Mouse (Mus musculus): ENCODE data around the gene Defb22. TPM values are rescaled to one million over a fixed set of nuclear protein-coding genes. Genes with fewer than 3 reads are reported as not detected.

The Defb22 gene
- total RNA-seq, 2 experiments from 2014 or later = not detected

DNA sequence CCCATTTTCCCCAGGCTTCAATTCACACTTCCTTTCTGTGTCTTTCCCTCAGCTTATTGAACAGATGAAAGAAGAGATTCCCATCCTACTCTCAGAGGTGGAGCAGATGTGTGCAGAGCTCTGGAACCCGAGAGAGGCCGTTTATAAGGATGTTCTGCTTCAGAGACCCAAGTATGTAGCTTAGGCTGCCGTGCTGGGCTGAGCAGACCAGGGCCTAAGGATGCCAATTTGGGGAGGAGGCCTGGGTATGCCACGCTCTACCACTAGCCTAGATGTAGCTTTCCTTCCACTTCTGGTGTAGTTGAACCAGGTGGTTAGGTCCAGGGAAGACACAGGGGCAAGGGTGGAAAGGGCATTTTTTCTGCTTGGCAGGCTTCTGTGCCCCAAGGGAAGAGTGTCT, 47.6 kb downstream of the Defb22 start:
- no peak for ATAC-seq (replicated peaks; ENCODE audit: poor library complexity)

DNA sequence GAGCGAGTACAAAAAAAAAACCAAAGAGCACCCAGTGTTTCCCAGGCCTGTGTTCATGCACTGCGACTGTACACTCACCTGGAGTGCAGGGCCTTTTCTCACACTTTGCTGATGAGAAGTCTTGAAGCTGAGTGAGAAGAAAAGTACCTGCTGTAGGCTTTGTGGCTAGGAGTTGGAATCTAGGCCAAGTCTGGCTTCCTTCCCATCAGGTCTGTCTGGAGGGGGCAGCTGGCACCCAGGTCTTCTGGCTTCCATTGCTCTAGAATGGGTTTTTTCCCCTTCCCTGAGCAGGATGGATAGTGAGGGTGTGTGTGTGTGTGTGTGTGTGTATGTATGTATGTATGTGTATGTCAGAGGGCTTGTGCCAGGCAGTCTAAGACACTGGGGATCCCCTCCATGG, 50.1 kb downstream of the Defb22 start:
- no peak for ATAC-seq (replicated peaks; ENCODE audit: poor library complexity)

DNA sequence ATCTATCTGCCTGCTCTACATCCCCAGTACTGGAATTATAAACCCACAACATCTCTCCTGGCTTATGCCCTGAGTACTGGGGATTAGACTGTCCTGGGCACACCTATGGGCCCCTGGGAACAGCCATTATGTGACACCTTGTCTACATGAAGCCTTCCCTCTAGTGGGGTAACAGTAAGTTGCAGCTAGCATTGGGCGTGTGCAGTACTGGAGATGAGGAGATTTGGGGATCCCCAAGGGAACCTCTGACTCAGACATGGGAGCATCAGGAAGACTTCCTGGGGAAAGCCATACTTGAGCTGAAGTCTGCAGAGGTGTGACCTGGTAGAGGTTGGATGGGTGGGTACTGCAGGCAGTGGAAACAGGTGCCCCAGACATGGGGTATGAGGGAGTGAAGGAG, 51.0 kb downstream of the Defb22 start:
- peak; percentile 54 for ATAC-seq (replicated peaks; ENCODE audit: poor library complexity)

DNA sequence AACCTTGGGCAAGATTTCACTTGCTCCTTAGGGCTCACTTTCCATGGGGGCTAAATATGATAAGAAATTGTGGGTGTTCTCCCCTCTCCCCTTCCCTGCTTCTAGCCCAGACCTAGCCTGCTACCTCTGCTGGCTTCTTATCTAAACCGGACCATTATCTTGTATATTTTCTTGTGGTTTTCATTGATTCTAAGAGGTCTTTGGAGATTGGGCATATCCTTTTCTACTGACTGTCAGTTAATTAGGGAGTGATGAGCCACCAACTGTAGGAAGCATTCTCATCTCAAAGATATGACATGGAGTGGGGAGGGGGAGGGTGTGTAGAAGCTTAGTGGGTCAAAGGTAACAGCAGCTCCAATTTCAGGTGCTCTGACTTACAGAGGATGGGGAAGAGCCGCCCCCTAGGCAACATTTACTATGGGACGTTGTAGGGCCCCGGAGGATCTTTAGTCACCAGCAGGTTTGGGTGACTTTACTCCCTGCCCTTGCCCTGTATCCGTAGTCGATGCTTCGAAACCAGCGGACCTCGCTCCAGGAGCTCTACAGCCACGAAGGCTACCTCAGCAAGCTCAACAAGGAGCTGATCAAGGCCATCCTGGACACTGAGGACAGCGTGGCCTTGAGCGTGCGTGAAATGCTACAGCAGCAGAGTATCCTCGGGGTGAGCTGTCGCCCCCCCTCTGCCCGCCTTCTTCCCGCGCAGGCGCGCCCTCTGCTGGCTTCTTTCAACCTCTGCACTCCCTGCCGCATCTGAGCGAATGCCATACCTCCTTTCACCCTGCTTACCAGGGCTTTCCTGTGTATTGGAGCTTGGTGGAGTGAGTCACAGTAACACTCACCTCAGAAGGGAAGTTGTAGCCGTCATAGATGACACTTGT, 52.7 kb downstream of the Defb22 start:
- peak; percentile 96 for ATAC-seq (replicated peaks; ENCODE audit: poor library complexity)

DNA sequence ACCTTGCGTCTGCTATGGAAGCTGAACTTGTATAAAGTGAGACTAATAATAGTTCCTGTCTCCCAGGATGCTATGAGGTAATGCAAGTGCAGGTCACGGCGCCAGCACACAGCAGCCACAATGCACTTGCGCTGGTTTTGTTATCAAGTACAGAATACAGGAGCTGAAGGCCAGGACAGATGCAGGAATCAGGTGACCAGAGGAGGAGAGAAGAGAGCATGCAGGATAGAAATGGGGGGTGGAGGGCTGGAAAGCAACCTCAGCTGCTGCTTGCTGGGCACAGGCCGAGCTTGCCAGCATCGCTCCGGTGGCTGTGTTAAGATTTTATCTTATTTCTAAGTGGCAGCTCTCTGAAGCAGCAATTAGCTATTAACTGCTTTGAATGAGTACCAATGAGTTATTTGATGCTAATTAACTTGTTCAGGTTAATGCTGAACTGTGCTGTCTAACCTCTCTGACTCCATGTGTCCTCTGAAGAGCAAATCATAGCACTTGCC, 53.5 kb downstream of the Defb22 start:
- no peak for ATAC-seq (replicated peaks; ENCODE audit: poor library complexity)

Other genes with a start within 250 kb of the Defb22 start
- gene Tbc1d20, start 196.3 kb downstream of the Defb22 start, total RNA-seq (2015) = 18.4 and 19.7 TPM in 2 replicates
- gene Tbc1d20, start 196.3 kb downstream of the Defb22 start, total RNA-seq (2017) = 17.2 and 19.1 TPM in 2 replicates
- 50.3 and 75.6 TPM in 2 replicates for gene Rbck1, start 157.5 kb downstream of the Defb22 start, total RNA-seq (2015)
- gene Rbck1, start 157.5 kb downstream of the Defb22 start, total RNA-seq (2017) = 66.8 and 67.2 TPM in 2 replicates
- gene Trib3, start 146.1 kb downstream of the Defb22 start, total RNA-seq (2015) = not detected in 2 replicates
- gene Trib3, start 146.1 kb downstream of the Defb22 start, total RNA-seq (2017) = not detected in 2 replicates
- gene Nrsn2, start 113.5 kb downstream of the Defb22 start, total RNA-seq (2015) = not detected in 2 replicates
- gene Nrsn2, start 113.5 kb downstream of the Defb22 start, total RNA-seq (2017) = not detected in 2 replicates
- gene Sox12, start 92.1 kb downstream of the Defb22 start, total RNA-seq (2015) = 6.8 and 9.0 TPM in 2 replicates
- gene Sox12, start 92.1 kb downstream of the Defb22 start, total RNA-seq (2017) = 1.9 and 2.2 TPM in 2 replicates
- 5.3 and 5.7 TPM in 2 replicates for gene Zcchc3, start 75.1 kb downstream of the Defb22 start, total RNA-seq (2015)
- gene Zcchc3, start 75.1 kb downstream of the Defb22 start, total RNA-seq (2017) = 2.8 and 4.1 TPM in 2 replicates
- gene 6820408C15Rik, start 74.6 kb downstream of the Defb22 start, total RNA-seq (2015) = not detected in 2 replicates
- gene 6820408C15Rik, start 74.6 kb downstream of the Defb22 start, total RNA-seq (2017) = 0.29 TPM in 1 of 2 replicates, not detected in the other
- not detected in 2 replicates for gene Defb23, start 25.5 kb downstream of the Defb22 start, total RNA-seq (2015)
- gene Defb23, start 25.5 kb downstream of the Defb22 start, total RNA-seq (2017) = not detected in 2 replicates
- gene Defb20, start 13.1 kb downstream of the Defb22 start, total RNA-seq (2015) = not detected in 2 replicates
- gene Defb20, start 13.1 kb downstream of the Defb22 start, total RNA-seq (2017) = not detected in 2 replicates
- gene Defb26, start 21.6 kb upstream of the Defb22 start, total RNA-seq (2015) = not detected in 2 replicates
- gene Defb26, start 21.6 kb upstream of the Defb22 start, total RNA-seq (2017) = not detected in 2 replicates
- gene Defb28, start 28.1 kb upstream of the Defb22 start, total RNA-seq (2015) = not detected in 2 replicates
- gene Defb28, start 28.1 kb upstream of the Defb22 start, total RNA-seq (2017) = not detected in 2 replicates
- gene Defb29, start 50.0 kb upstream of the Defb22 start, total RNA-seq (2015) = not detected in 2 replicates
- not detected in 2 replicates for gene Defb29, start 50.0 kb upstream of the Defb22 start, total RNA-seq (2017)
- gene Gm17416, start 79.2 kb upstream of the Defb22 start, total RNA-seq (2015) = not detected in 2 replicates
- not detected in 2 replicates for gene Gm17416, start 79.2 kb upstream of the Defb22 start, total RNA-seq (2017)
- gene Defb21, start 82.6 kb upstream of the Defb22 start, total RNA-seq (2015) = not detected in 2 replicates
- gene Defb21, start 82.6 kb upstream of the Defb22 start, total RNA-seq (2017) = not detected in 2 replicates
- gene Defb19, start 90.2 kb upstream of the Defb22 start, total RNA-seq (2015) = not detected in 2 replicates
- not detected in 2 replicates for gene Defb19, start 90.2 kb upstream of the Defb22 start, total RNA-seq (2017)
- gene Defb45, start 109.3 kb upstream of the Defb22 start, total RNA-seq (2015) = not detected in 2 replicates
- not detected in 2 replicates for gene Defb45, start 109.3 kb upstream of the Defb22 start, total RNA-seq (2017)
- not detected in 2 replicates for gene Defb36, start 114.2 kb upstream of the Defb22 start, total RNA-seq (2015)
- gene Defb36, start 114.2 kb upstream of the Defb22 start, total RNA-seq (2017) = not detected in 2 replicates
- gene Defb25, start 132.9 kb upstream of the Defb22 start, total RNA-seq (2015) = not detected in 2 replicates
- not detected in 2 replicates for gene Defb25, start 132.9 kb upstream of the Defb22 start, total RNA-seq (2017)
- gene Rem1, start 136.8 kb upstream of the Defb22 start, total RNA-seq (2015) = 1.2 TPM in 1 of 2 replicates, not detected in the other
- 0.10 and 0.87 TPM in 2 replicates for gene Rem1, start 136.8 kb upstream of the Defb22 start, total RNA-seq (2017)
- gene H13, start 179.3 kb upstream of the Defb22 start, total RNA-seq (2015) = 169 and 177 TPM in 2 replicates
- gene H13, start 179.3 kb upstream of the Defb22 start, total RNA-seq (2017) = 126 and 128 TPM in 2 replicates
- 8.7 and 12.3 TPM in 2 replicates for gene Mcts2, start 196.9 kb upstream of the Defb22 start, total RNA-seq (2015)
- 6.1 and 11.0 TPM in 2 replicates for gene Mcts2, start 196.9 kb upstream of the Defb22 start, total RNA-seq (2017)
- 8.3 and 11.7 TPM in 2 replicates for gene Id1, start 246.1 kb upstream of the Defb22 start, total RNA-seq (2015)
- 3.6 and 7.1 TPM in 2 replicates for gene Id1, start 246.1 kb upstream of the Defb22 start, total RNA-seq (2017)